Mouse (Mus musculus) CH12.LX (cell line): ENCODE data around the gene Xrra1. TPM values are rescaled to one million over a fixed set of nuclear protein-coding genes. Genes with fewer than 3 reads are reported as not detected.

Experiments
- DNase-seq: peaks from one replicate; pipeline ENCODE4 v3.0.0-alpha.2; 2013; ENCODE audit errors: extremely low read depth
- H3K27ac ChIP-seq: 2 replicates; pipeline ENCODE4 v1.5.1; 2012; ENCODE audit warnings: low read depth, mild to moderate bottlenecking, control low read depth, moderate library complexity; ENCODE audit not compliant: insufficient read depth
- H3K27me3 ChIP-seq: replicated peaks from 2 replicates; pipeline ENCODE3; 2012; ENCODE audit warnings: inconsistent platforms
- H3K36me3 ChIP-seq, 2 experiments: replicated peaks in 1 of 2; 2 replicates each; pipeline versions ENCODE3 to v1.6.1; 2012; ENCODE audit warnings: inconsistent platforms in 1 of 2, low read length in 1 of 2, mild to moderate bottlenecking in 1 of 2, mixed read lengths in 1 of 2, moderate library complexity in 1 of 2; ENCODE audit not compliant: control insufficient read depth in 1 of 2, insufficient read depth in 1 of 2
- H3K4me1 ChIP-seq, 2 experiments: 2 replicates each; pipeline ENCODE4 v1.6.1; 2012; ENCODE audit warnings: inconsistent platforms in 1 of 2, moderate library complexity in 1 of 2; ENCODE audit not compliant: insufficient read depth in 2 of 2, control insufficient read depth in 1 of 2
- H3K4me2 ChIP-seq: 2 replicates; pipeline ENCODE4 v1.6.1; 2012; ENCODE audit warnings: low read depth, mild to moderate bottlenecking, control low read depth; ENCODE audit not compliant: poor library complexity, insufficient read depth, severe bottlenecking
- H3K4me3 ChIP-seq, 3 experiments: fragments of 150-350 bp in 1 of 3; sonication (generic) in 1 of 3; replicated peaks in 1 of 3; 2 replicates each; pipeline versions ENCODE3 to v1.5.1; 2011 to 2012; ENCODE audit warnings: low read depth in 2 of 3, low read length in 2 of 3, mild to moderate bottlenecking in 2 of 3, moderate library complexity in 2 of 3, control low read depth in 1 of 3, improper control_type of control experiment in 1 of 3, inconsistent platforms in 1 of 3, mixed read lengths in 1 of 3; ENCODE audit not compliant: poor library complexity in 1 of 3
- H3K79me2 ChIP-seq: replicated peaks from 2 replicates; pipeline ENCODE4 v1.6.1; 2012; ENCODE audit warnings: mild to moderate bottlenecking, moderate library complexity; ENCODE audit not compliant: control insufficient read depth, poor library complexity, insufficient read depth, severe bottlenecking; ENCODE audit errors: extremely low read depth
- H3K9ac ChIP-seq: 2 replicates; pipeline ENCODE4 v1.6.1; 2012; ENCODE audit warnings: low read depth, mild to moderate bottlenecking, control low read depth, moderate library complexity; ENCODE audit not compliant: insufficient read depth
- H3K9me3 ChIP-seq: replicated peaks from 2 replicates; pipeline ENCODE3; 2012; ENCODE audit warnings: low read length, inconsistent platforms, mixed read lengths
- BHLHE40 ChIP-seq: IDR thresholded peaks from 2 replicates; pipeline ENCODE4 v1.6.1; 2011; ENCODE audit warnings: mild to moderate bottlenecking, low read depth, low read length, improper control_type of control experiment
- CHD2 ChIP-seq: IDR thresholded peaks from 2 replicates; pipeline ENCODE4 v1.6.1; 2011; ENCODE audit warnings: low read length, improper control_type of control experiment
- CTCF ChIP-seq, 2 experiments: IDR thresholded peaks in 1 of 2; conservative IDR thresholded peaks in 1 of 2; 2 replicates each; pipeline ENCODE4 v1.5.1; 2011 to 2012; ENCODE audit warnings: low read depth in 2 of 2, low read length in 2 of 2, improper control_type of control experiment in 1 of 2, inconsistent platforms in 1 of 2, mild to moderate bottlenecking in 1 of 2, moderate library complexity in 1 of 2
- E2F4 ChIP-seq: IDR thresholded peaks from 2 replicates; pipeline ENCODE4 v1.6.1; 2011; ENCODE audit warnings: low read depth, low read length, improper control_type of control experiment; ENCODE audit not compliant: insufficient replicate concordance
- ELF1 ChIP-seq: IDR thresholded peaks from 2 replicates; pipeline ENCODE4 v1.6.1; 2014; ENCODE audit warnings: low read depth, mild to moderate bottlenecking, inconsistent platforms, low read length, improper control_type of control experiment
- EP300 ChIP-seq: IDR thresholded peaks from 2 replicates; pipeline ENCODE4 v1.6.1; 2011; ENCODE audit warnings: low read length, improper control_type of control experiment
- GABPA ChIP-seq: IDR thresholded peaks from 2 replicates; pipeline ENCODE4 v1.6.1; 2012; ENCODE audit warnings: low read depth, low read length, improper control_type of control experiment, inconsistent platforms; ENCODE audit not compliant: insufficient replicate concordance
- JUND ChIP-seq: conservative IDR thresholded peaks from 2 replicates; pipeline ENCODE4 v1.6.1; 2011; ENCODE audit warnings: low read depth, low read length, improper control_type of control experiment
- MAFK ChIP-seq: IDR thresholded peaks from 2 replicates; pipeline ENCODE4 v1.6.1; 2011; ENCODE audit warnings: low read length, improper control_type of control experiment; ENCODE audit not compliant: insufficient replicate concordance
- MAX ChIP-seq: IDR thresholded peaks from 2 replicates; pipeline ENCODE4 v1.6.1; 2011; ENCODE audit warnings: low read length, improper control_type of control experiment
- MAZ ChIP-seq: IDR thresholded peaks from 2 replicates; pipeline ENCODE4 v1.6.1; 2012; ENCODE audit warnings: low read depth, mild to moderate bottlenecking, inconsistent platforms, low read length, improper control_type of control experiment, moderate library complexity
- MXI1 ChIP-seq: IDR thresholded peaks from 2 replicates; pipeline ENCODE4 v1.6.1; 2011; ENCODE audit warnings: mild to moderate bottlenecking, low read depth, low read length, improper control_type of control experiment
- MYC ChIP-seq: IDR thresholded peaks from 2 replicates; pipeline ENCODE4 v1.6.1; 2011; ENCODE audit warnings: low read depth, mild to moderate bottlenecking, improper control_type of control experiment, low read length
- NELFE ChIP-seq: IDR thresholded peaks from 2 replicates; pipeline ENCODE4 v1.6.1; 2011; ENCODE audit warnings: low read depth, low read length, improper control_type of control experiment
- PAX5 ChIP-seq: IDR thresholded peaks from 2 replicates; pipeline ENCODE4 v1.6.1; 2012; ENCODE audit warnings: low read length, inconsistent platforms, mixed read lengths
- POLR2AphosphoS2 ChIP-seq: IDR thresholded peaks from 2 replicates; pipeline ENCODE4 v1.6.1; 2011; ENCODE audit warnings: low read depth, low read length, improper control_type of control experiment
- RAD21 ChIP-seq: IDR thresholded peaks from 2 replicates; pipeline ENCODE4 v1.6.1; 2011; ENCODE audit warnings: low read depth, mild to moderate bottlenecking, low read length, improper control_type of control experiment, moderate library complexity
- RCOR1 ChIP-seq: conservative IDR thresholded peaks from 2 replicates; pipeline ENCODE4 v1.6.1; 2012; ENCODE audit warnings: low read depth, mild to moderate bottlenecking, inconsistent platforms, low read length, improper control_type of control experiment
- SIN3A ChIP-seq: IDR thresholded peaks from 2 replicates; pipeline ENCODE4 v1.6.1; 2012; ENCODE audit warnings: low read length, improper control_type of control experiment, inconsistent platforms
- SMC3 ChIP-seq: IDR thresholded peaks from 2 replicates; pipeline ENCODE4 v1.6.1; 2011; ENCODE audit warnings: low read depth, low read length, improper control_type of control experiment
- TBP ChIP-seq: conservative IDR thresholded peaks from 2 replicates; pipeline ENCODE4 v1.6.1; 2011; ENCODE audit warnings: low read depth, low read length, improper control_type of control experiment
- TCF12 ChIP-seq: IDR thresholded peaks from 2 replicates; pipeline ENCODE4 v1.6.1; 2014; ENCODE audit warnings: low read depth, mild to moderate bottlenecking, inconsistent platforms, low read length, improper control_type of control experiment
- UBTF ChIP-seq: IDR thresholded peaks from 2 replicates; pipeline ENCODE4 v1.6.1; 2012; ENCODE audit warnings: low read depth, mild to moderate bottlenecking, inconsistent platforms, low read length, improper control_type of control experiment, moderate library complexity
- USF2 ChIP-seq: conservative IDR thresholded peaks from 2 replicates; pipeline ENCODE4 v1.6.1; 2011; ENCODE audit warnings: low read depth, low read length, improper control_type of control experiment
- ZKSCAN1 ChIP-seq: IDR thresholded peaks from 2 replicates; pipeline ENCODE4 v1.6.1; 2012; ENCODE audit warnings: low read depth, inconsistent platforms, low read length, improper control_type of control experiment, borderline replicate concordance
- ZNF384 ChIP-seq: IDR thresholded peaks from 2 replicates; pipeline ENCODE4 v1.6.1; 2012; ENCODE audit warnings: low read depth, low read length, improper control_type of control experiment, inconsistent platforms
- dilution Hi-C: fragments of 300-500 bp; cut with MboI; formaldehyde crosslinking; loops from 2 replicates; pipeline ENCODE4 v1.14.3; 2020; ENCODE audit warnings: low sequenced_read_pairs; ENCODE audit not compliant: extremely low pct_unique_long_range_greater_than_20kb, extremely low pct_ligation_motif_present
- in situ Hi-C: fragments of 300-500 bp; cut with MboI; formaldehyde crosslinking; loops from 3 replicates; pipeline ENCODE4 v1.14.3; 2019; ENCODE audit warnings: low sequenced_read_pairs, low pct_ligation_motif_present, low pct_unique_long_range_greater_than_20kb, mixed read lengths
- polyA plus RNA-seq: library from polyadenylated mRNA; unstranded; fragments of >175 nt; gene quantifications from 2 replicates; pipeline ENCODE4 v1.2.1, GENCODE M21; 2012; ENCODE audit warnings: low read depth; ENCODE audit not compliant: insufficient read length
- total RNA-seq, 2 experiments: library from RNA; depleted of rRNA; stranded (reverse); fragments of 300-350 nt in 1 of 2; fragments of >200 nt in 1 of 2; gene quantifications; 2 replicates each; pipeline ENCODE4 v1.2.3; 2012 to 2014

Xrra1 gene
- total and polyA plus RNA-seq, 3 experiments = 0.17 to 0.59 (median 0.49) TPM

GRCm38 (mm10) chr7:99947329-99947728 is 88.4 kb downstream of the Xrra1 start:
- DNase-seq = no peak
- Histone ChIP-seq H3K4me1 (peaks cover 0 to 18% of the 10 kb centered on the region in 2 experiments; a peak in 2 of 4 replicates), H3K9me3 (no peaks in the 10 kb centered on the region), H3K9ac (no peak overlapping the region), H3K4me2 (no peak overlapping the region), H3K27me3 (no peaks in the 10 kb centered on the region), H3K27ac (no peak overlapping the region), H3K4me3 (no peak overlapping the region), H3K36me3 (peaks cover 26 to 47% of the 10 kb centered on the region in 2 experiments), H3K79me2 (no peaks in the 10 kb centered on the region)
- TF ChIP-seq JUND (no peak), ZKSCAN1 (no peak), UBTF (no peak), CHD2 (no peak), MAFK (no peak), MAX (no peak), PAX5 (no peak), SIN3A (no peak), SMC3 (no peak), TBP (no peak), MXI1 (no peak), MAZ (no peak), ZNF384 (no peak), TCF12 (no peak), BHLHE40 (no peak)
- dilution Hi-C loops = no loop called here
- in situ Hi-C loops = no loop called here

DNA sequence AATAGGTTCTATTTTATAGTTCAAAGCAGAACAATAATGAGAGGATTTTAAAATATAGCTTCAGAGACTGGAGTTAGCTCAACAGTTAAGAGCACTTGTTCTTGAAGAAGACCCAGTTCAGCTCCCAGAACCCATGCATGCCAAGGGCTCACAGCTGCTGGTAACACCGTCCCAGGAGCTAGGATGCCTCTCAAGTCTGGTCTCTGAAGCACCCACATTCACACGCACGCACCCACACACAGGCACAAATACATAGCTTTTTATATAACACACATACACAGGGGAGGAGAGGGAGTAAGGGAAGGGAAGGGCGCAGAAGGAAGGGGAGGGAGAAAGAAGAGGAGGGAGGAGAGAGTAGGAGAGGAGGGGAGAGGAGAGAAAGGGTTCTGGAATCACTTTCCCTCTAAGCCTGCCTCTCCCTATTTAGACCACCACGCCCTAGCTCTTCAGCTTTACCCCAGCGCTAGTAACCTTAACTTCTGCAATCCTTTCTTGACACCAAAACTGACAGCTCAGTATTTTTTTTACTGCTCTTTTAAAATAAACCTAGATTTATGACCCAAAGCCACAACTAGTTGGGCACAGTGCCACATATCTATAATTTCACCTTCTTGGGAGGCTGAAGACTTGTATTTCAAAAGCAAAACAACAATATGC is 94.7 kb downstream of the Xrra1 start:
- peaks cover 6 to 22% of the 10 kb centered on the region in 2 experiments for H3K36me3 ChIP-seq
- dilution Hi-C loops = no loop called here
- no peaks in the 10 kb centered on the region for H3K79me2 ChIP-seq
- H3K4me2 ChIP-seq = no peak overlapping the region
- no peak overlapping the region for H3K9ac ChIP-seq
- in situ Hi-C loops = no loop called here
- no peaks in the 10 kb centered on the region for H3K27me3 ChIP-seq
- no peak overlapping the region for H3K27ac ChIP-seq
- H3K4me3 ChIP-seq = no peak overlapping the region
- H3K9me3 ChIP-seq = no peaks in the 10 kb centered on the region
- peaks cover 0 to 8% of the 10 kb centered on the region in 2 experiments; a peak in 1 of 4 replicates for H3K4me1 ChIP-seq
- no peak for TF ChIP-seq TCF12
- no peak for TF ChIP-seq MYC
- no peak for TF ChIP-seq PAX5
- no peak for TF ChIP-seq MAFK
- TF ChIP-seq CTCF (conservative IDR thresholded peaks at IDR 0.05 in 1 of 2, IDR thresholded peaks at IDR 0.05 in 1 of 2; ENCODE audit: low read depth in 2 of 2, low read length in 2 of 2) = no peak
- TF ChIP-seq MAZ = no peak
- TF ChIP-seq RAD21 = no peak
- no peak for TF ChIP-seq TBP
- TF ChIP-seq NELFE = no peak
- no peak for TF ChIP-seq USF2
- no peak for TF ChIP-seq CHD2
- TF ChIP-seq POLR2AphosphoS2 = no peak
- TF ChIP-seq E2F4 = no peak
- TF ChIP-seq GABPA = no peak
- TF ChIP-seq RCOR1 = no peak
- no peak for TF ChIP-seq EP300
- no peak for TF ChIP-seq ELF1
- no peak for DNase-seq
